Mouse (Mus musculus) spleen, postnatal 4 days (tissue): ENCODE measurements around the gene Shox2.

Experiments
- DNase-seq, 2 experiments: peaks; one replicate each; pipeline ENCODE4 v3.0.0; 2022; ENCODE audit warnings: low spot score in 2 of 2

The Shox2 gene

GRCm38 (mm10) chr3:66964884-66965283 lies 16.7 kb downstream of the Shox2 start:
- no peak for DNase-seq

GRCm38 (mm10) chr3:66959972-66960371 lies 21.6 kb downstream of the Shox2 start:
- DNase-seq: no peak

GRCm38 (mm10) chr3:66955126-66955525 lies 26.4 kb downstream of the Shox2 start:
- DNase-seq: no peak

GRCm38 (mm10) chr3:66939675-66940074 lies 41.9 kb downstream of the Shox2 start:
- DNase-seq: no peak

- no peak for DNase-seq
Observed at GRCm38 (mm10) chr3:66922436-66922835, 59.1 kb downstream of the Shox2 start.
